Mouse (Mus musculus): ENCODE measurements at regions not wholly inside any gene's neighbourhood (a gene's known extent, or its start where the extent isn't known, plus 50 kb on each side); places are given as distances from the start of the nearest gene placed in this dataset.

GRCm38 (mm10) chr15:36889072-36889471, 118.5 kb downstream of the Zfp706 start:
- in situ Hi-C loops (cut with MboI) = no loop called here

- in situ Hi-C loops (cut with MboI) = no loop called here
Observed at GRCm38 (mm10) chr15:36888351-36889069, 119.1 kb downstream of the Zfp706 start.

- in situ Hi-C loops (cut with MboI) = no loop called here
Observed at GRCm38 (mm10) chr15:36884671-36885365, 122.8 kb downstream of the Zfp706 start.

- in situ Hi-C loops (cut with MboI) = no loop called here
Observed at GRCm38 (mm10) chr15:36884074-36884473, 123.5 kb downstream of the Zfp706 start.

GRCm38 (mm10) chr15:36883156-36883555, 124.4 kb downstream of the Zfp706 start:
- in situ Hi-C loops (cut with MboI) = no loop called here

GRCm38 (mm10) chr15:36881576-36881975, 126.0 kb downstream of the Zfp706 start:
- in situ Hi-C loops (cut with MboI) = no loop called here

- in situ Hi-C loops (cut with MboI) = no loop called here
Observed at GRCm38 (mm10) chr15:36880602-36881001, 127.0 kb downstream of the Zfp706 start.

- in situ Hi-C loops (cut with MboI) = no loop called here
Observed at GRCm38 (mm10) chr15:36879587-36879986, 128.0 kb downstream of the Zfp706 start.

GRCm38 (mm10) chr15:36878960-36879359, 128.6 kb downstream of the Zfp706 start:
- in situ Hi-C loops (cut with MboI) = no loop called here

GRCm38 (mm10) chr15:36878276-36878675, 129.3 kb downstream of the Zfp706 start:
- in situ Hi-C loops (cut with MboI) = no loop called here

GRCm38 (mm10) chr15:36877501-36877900, 130.1 kb downstream of the Zfp706 start:
- in situ Hi-C loops (cut with MboI) = no loop called here

- in situ Hi-C loops (cut with MboI) = no loop called here
Observed at GRCm38 (mm10) chr15:36875980-36876778, 131.4 kb downstream of the Zfp706 start.

GRCm38 (mm10) chr15:36874555-36874954, 133.0 kb downstream of the Zfp706 start:
- in situ Hi-C loops (cut with MboI) = no loop called here

- in situ Hi-C loops (cut with MboI) = no loop called here
Observed at GRCm38 (mm10) chr15:36873884-36874243, 133.7 kb downstream of the Zfp706 start.

- in situ Hi-C loops (cut with MboI) = no loop called here
Observed at GRCm38 (mm10) chr15:36873058-36873883, 134.3 kb downstream of the Zfp706 start.

- in situ Hi-C loops (cut with MboI) = no loop called here
Observed at GRCm38 (mm10) chr15:36872566-36872965, 135.0 kb downstream of the Zfp706 start.

GRCm38 (mm10) chr15:36870717-36871116, 136.9 kb downstream of the Zfp706 start:
- in situ Hi-C loops (cut with MboI) = no loop called here

GRCm38 (mm10) chr15:36870094-36870493, 137.5 kb downstream of the Zfp706 start:
- in situ Hi-C loops (cut with MboI) = no loop called here

GRCm38 (mm10) chr15:36866088-36866487, 141.5 kb downstream of the Zfp706 start:
- in situ Hi-C loops (cut with MboI) = no loop called here

GRCm38 (mm10) chr15:36865332-36865731, 142.2 kb downstream of the Zfp706 start:
- in situ Hi-C loops (cut with MboI) = no loop called here

- in situ Hi-C loops (cut with MboI) = no loop called here
Observed at GRCm38 (mm10) chr15:36864046-36864445, 143.5 kb downstream of the Zfp706 start.

GRCm38 (mm10) chr15:36858711-36859110, 148.9 kb downstream of the Zfp706 start:
- in situ Hi-C loops (cut with MboI) = no loop called here
